Mouse (Mus musculus) B cell, adult 67 days (primary cell): Measurements from ENCODE around the gene Capg. TPM values are rescaled to one million over a fixed set of nuclear protein-coding genes. Genes with fewer than 3 reads are reported as not detected.

Experiments used
- total RNA-seq, 2 experiments: library from RNA; stranded (reverse); gene quantifications; 4 replicates each; pipeline ENCODE4 v1.2.4; 2023

Capg gene
- total RNA-seq, result 100 to 1,000 TPM; 351 to 391 TPM

GRCm38 (mm10) chr6:72544283-72544987 is at the start of gene Capg:
Gene Capg (plus strand): TSS chr6:72544391.

DNA sequence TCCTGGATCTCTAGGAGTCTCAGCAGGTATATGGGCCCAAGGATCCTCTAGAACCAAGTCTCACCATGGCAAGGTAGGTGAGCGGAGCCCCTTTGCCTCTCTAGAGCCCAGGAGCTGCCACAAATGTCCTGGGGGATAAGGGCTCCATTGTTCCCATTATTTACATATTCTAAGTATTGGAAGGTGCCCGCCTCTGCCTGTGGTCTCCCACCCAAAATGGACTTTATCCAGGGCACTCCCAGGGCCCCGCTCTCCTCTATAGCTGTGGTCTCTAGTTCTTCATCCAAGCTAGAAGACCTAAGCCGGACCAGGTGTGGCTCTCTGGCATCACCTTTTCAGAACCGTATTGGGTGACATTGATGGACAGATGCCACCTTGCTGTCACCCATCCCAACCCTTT is 22.6 kb upstream of the Capg start, which contains the start of gene Sh2d6:
TSS of gene Sh2d6 (minus strand) at position 101 of the 400 bp plus-strand sequence.

DNA sequence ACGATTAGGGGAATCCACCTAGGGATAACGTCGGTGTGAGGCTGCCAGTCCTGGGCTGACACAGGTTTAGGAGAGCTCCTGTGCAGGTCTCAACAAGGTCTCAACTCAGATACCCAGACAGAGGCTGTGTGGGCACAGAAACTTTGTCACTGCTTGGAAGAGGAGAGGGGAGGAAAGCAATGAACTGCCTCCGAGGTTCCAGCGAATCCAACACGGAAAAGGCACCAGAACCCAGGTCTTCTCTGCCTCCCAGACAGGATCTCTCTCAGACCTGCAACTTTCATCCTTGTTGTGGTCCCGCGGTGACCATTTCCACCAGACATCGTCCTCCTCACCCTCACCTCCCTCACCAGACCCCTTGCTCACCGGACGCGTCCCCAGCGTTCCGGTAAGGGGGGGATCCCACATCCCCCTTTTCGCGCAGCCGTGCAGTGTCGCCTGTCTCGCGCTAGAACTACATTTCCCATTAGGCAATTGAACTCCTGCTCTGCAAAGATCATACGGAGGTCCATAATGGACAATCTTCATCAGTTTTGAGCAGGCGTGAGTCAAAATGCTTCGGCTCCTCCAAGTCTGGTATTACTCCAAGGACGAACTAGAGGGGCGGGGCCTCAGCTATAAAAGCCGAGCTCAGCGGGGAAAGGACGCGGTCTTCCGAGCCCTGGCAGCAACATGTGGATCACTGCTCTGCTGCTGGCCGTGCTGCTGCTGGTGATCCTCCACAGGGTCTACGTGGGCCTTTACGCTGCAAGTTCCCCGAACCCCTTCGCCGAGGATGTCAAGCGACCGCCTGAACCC is 54.0 kb downstream of the Capg start, which contains the start of the genes Elmod3 and Retsat:
TSS of gene Elmod3 (minus strand) at position 458 of the 798 bp plus-strand sequence.
TSS of gene Retsat (plus strand) at position 520 of the 798 bp plus-strand sequence.

Other genes with a start within 250 kb of the Capg start
- gene Sftpb, start 239.8 kb upstream of the Capg start, total RNA-seq, result not detected
- 10 to 100 TPM; 48.4 to 51.4 TPM for gene Usp39, start 199.2 kb upstream of the Capg start, total RNA-seq
- gene 0610030E20Rik, start 197.1 kb upstream of the Capg start, total RNA-seq, result 10 to 100 TPM; 45.7 to 50.6 TPM
- 1 to 10 TPM; 3.4 to 3.9 TPM for gene Tmem150a, start 188.9 kb upstream of the Capg start, total RNA-seq
- gene Rnf181, start 177.4 kb upstream of the Capg start, total RNA-seq, result 100 to 1,000 TPM in 1 of 2 experiments, 10 to 100 TPM in 1; 92.9 to 102 TPM
- 10 to 100 TPM; 13.8 to 14.3 TPM for gene Vamp5, start 163.9 kb upstream of the Capg start, total RNA-seq
- gene Vamp8, start 153.7 kb upstream of the Capg start, total RNA-seq, result 100 to 1,000 TPM; 102 to 113 TPM
- gene Ggcx, start 130.1 kb upstream of the Capg start, total RNA-seq, result 10 to 100 TPM; 15.2 to 18.8 TPM
- 100 to 1,000 TPM; 293 to 340 TPM for gene Mat2a, start 104.8 kb upstream of the Capg start, total RNA-seq
- not detected for gene Sh2d6, start 22.7 kb upstream of the Capg start, total RNA-seq
- gene Elmod3, start 54.0 kb downstream of the Capg start, total RNA-seq, result 10 to 100 TPM; 16.4 to 19.4 TPM
- 10 to 100 TPM in 1 of 2 experiments, 1 to 10 TPM in 1; 5.9 to 11.7 TPM for gene Retsat, start 54.1 kb downstream of the Capg start, total RNA-seq
- gene Tgoln1, start 72.6 kb downstream of the Capg start, total RNA-seq, result 100 to 1,000 TPM; 159 to 172 TPM
- gene Tcf7l1, start 244.9 kb downstream of the Capg start, total RNA-seq, result not detected